Mouse (Mus musculus) forebrain, postnatal 0 days (tissue): ENCODE measurements at regions not wholly inside any gene's neighbourhood (a gene's known extent, or its start where the extent isn't known, plus 50 kb on each side); places are given as distances from the start of the nearest gene placed in this dataset.
A peak's percentile ranks its signal among the peaks of the same experiment; 100 is the strongest.

ENCODE experiments used
- ATAC-seq: fragments of 200-750 bp; cut with Nextera tagmentation; 2 replicates; pipeline ENCODE4 v1.8.0; 2017; ENCODE audit warnings: mild to moderate bottlenecking, moderate library complexity
- DNase-seq: peaks from one replicate; pipeline ENCODE4 v3.0.0-alpha.2; 2015
- H3K27ac ChIP-seq: fragments of 300-500 bp; sonication (generic); 2 replicates; pipeline ENCODE4 v1.5.1; 2014; ENCODE audit warnings: low read depth, mild to moderate bottlenecking, antibody characterized with exemption, low read length, moderate library complexity, mixed read lengths
- H3K27me3 ChIP-seq: fragments of 300-500 bp; sonication (generic); 2 replicates; pipeline ENCODE4 v1.6.1; 2014; ENCODE audit warnings: mild to moderate bottlenecking, low read length, mixed read lengths; ENCODE audit not compliant: insufficient read depth
- H3K36me3 ChIP-seq: fragments of 300-500 bp; sonication (generic); 2 replicates; pipeline ENCODE4 v1.6.1; 2014; ENCODE audit warnings: mild to moderate bottlenecking, moderate library complexity; ENCODE audit not compliant: insufficient read depth
- H3K4me1 ChIP-seq: fragments of 300-500 bp; sonication (generic); 2 replicates; pipeline ENCODE4 v1.6.1; 2014; ENCODE audit warnings: antibody characterized with exemption; ENCODE audit not compliant: insufficient read depth
- H3K4me2 ChIP-seq: fragments of 300-500 bp; sonication (generic); 2 replicates; pipeline ENCODE4 v1.6.1; 2014; ENCODE audit warnings: low read depth, mild to moderate bottlenecking, moderate library complexity
- H3K4me3 ChIP-seq: fragments of 300-500 bp; sonication (generic); 2 replicates; pipeline ENCODE4 v1.5.1; 2014; ENCODE audit warnings: low read depth, low read length, mixed read lengths
- H3K9ac ChIP-seq: fragments of 300-500 bp; sonication (generic); 2 replicates; pipeline ENCODE4 v1.6.1; 2014; ENCODE audit warnings: mild to moderate bottlenecking
- H3K9me3 ChIP-seq: fragments of 300-500 bp; sonication (generic); 2 replicates; pipeline ENCODE4 v1.6.1; 2016; ENCODE audit warnings: low read length
- CTCF ChIP-seq: sonication (generic); IDR thresholded peaks from 2 replicates; pipeline ENCODE4 v1.5.1; 2016; ENCODE audit warnings: antibody characterized with exemption, control low read depth, low read depth
- WGBS: fragments of 180-500 bp; shearing (Covaris S2); extraction: QIAGEN DNeasy Blood & Tissue Kit; methylation state at CpG from one replicate; pipeline ENCODE4 v1.1.7; 2014; 5-methylcytosine and 5-hydroxymethylcytosine counted together

- Histone ChIP-seq H3K36me3 (no peaks in the 10 kb centered on the region), H3K4me1 (no peaks in the 10 kb centered on the region), H3K27me3 (no peaks in the 10 kb centered on the region), H3K9ac (no peak overlapping the region), H3K27ac (no peak overlapping the region), H3K9me3 (no peaks in the 10 kb centered on the region), H3K4me3 (no peak overlapping the region), H3K4me2 (no peak overlapping the region)
- DNase-seq (no peak), ATAC-seq (no peak)
- TF ChIP-seq CTCF: no peak
- WGBS: 82% methylated on average over 12 of the region's 12 CpGs
Observed at GRCm38 (mm10) chr12:94155110-94155858, 1536.7 kb upstream of the Flrt2 start.

DNA sequence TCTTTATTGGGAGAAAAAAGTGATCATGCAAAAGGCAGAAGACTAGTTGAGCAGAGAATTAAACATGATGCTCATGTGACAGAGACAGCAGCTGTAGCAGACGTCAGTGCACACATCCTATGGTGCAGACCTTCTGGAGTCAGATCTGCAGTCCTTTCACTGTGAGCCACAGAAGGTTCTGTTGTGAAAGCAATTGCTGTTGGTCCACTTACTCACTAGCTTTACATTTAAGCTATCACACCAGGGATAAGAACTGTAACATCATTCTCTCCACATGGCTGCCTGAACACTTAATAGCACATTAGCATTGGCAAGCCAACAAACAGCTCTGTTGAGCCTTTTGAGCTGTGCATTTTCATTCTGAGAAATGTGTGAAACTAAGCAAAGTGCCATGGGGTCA lies 1509.7 kb upstream of the Flrt2 start:
- 18% methylated on average over 1 of the region's 1 CpGs for WGBS
- H3K36me3 ChIP-seq: no peaks in the 10 kb centered on the region
- no peak for ATAC-seq
- H3K4me1 ChIP-seq: no peaks in the 10 kb centered on the region
- no peak for DNase-seq
- H3K27me3 ChIP-seq: no peaks in the 10 kb centered on the region
- no peak overlapping the region for H3K4me2 ChIP-seq
- H3K9ac ChIP-seq: no peak overlapping the region
- TF ChIP-seq CTCF: no peak
- H3K4me3 ChIP-seq: no peak overlapping the region
- no peaks in the 10 kb centered on the region for H3K9me3 ChIP-seq
- H3K27ac ChIP-seq: no peak overlapping the region

GRCm38 (mm10) chr12:94190620-94191081 lies 1501.4 kb upstream of the Flrt2 start:
- 73% methylated on average over 4 of the region's 4 CpGs for WGBS
- Histone ChIP-seq H3K4me3 (no peak overlapping the region), H3K9me3 (no peaks in the 10 kb centered on the region), H3K36me3 (no peaks in the 10 kb centered on the region), H3K4me2 (no peak overlapping the region), H3K9ac (no peak overlapping the region), H3K27me3 (no peaks in the 10 kb centered on the region), H3K27ac (no peak overlapping the region), H3K4me1 (no peaks in the 10 kb centered on the region)
- no peak for ATAC-seq
- TF ChIP-seq CTCF: 0 out of 2 replicates have a peak, but pooled peaks have one; percentile 28
- DNase-seq: peak; percentile 3

GRCm38 (mm10) chr12:94217906-94218305 lies 1474.1 kb upstream of the Flrt2 start:
- 87% methylated on average over 4 of the region's 4 CpGs for WGBS
- TF ChIP-seq CTCF: no peak

DNA sequence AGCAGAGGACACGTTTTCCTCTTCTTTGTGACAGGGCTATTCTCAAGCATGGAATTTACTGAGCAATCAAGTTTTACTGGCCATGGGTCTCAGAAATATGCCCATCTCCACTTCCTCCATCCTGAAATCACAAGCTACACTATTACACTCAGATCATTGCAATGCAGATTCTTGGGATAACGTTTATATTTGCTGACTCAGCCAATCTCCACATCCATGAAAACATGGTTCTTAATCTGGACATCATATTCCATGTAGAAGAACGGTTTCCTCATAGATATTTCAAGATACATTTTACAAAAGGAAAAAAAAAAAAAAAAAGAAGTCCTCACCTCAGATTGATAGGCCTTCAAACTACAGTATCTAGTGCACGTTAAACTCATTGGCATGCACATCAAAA lies 1462.1 kb upstream of the Flrt2 start:
- H3K36me3 ChIP-seq: no peaks in the 10 kb centered on the region
- TF ChIP-seq CTCF: no peak
- H3K27ac ChIP-seq: no peak overlapping the region
- ATAC-seq: no peak
- H3K4me2 ChIP-seq: no peak overlapping the region
- H3K4me1 ChIP-seq: no peaks in the 10 kb centered on the region
- DNase-seq: no peak
- H3K9me3 ChIP-seq: no peaks in the 10 kb centered on the region
- 83% methylated on average over 4 of the region's 4 CpGs for WGBS
- no peak overlapping the region for H3K4me3 ChIP-seq
- H3K9ac ChIP-seq: no peak overlapping the region
- H3K27me3 ChIP-seq: no peaks in the 10 kb centered on the region

More at GRCm38 (mm10) chr12:94217906-94218305, 1474.1 kb upstream of the Flrt2 start:
- no peak for ATAC-seq
- Histone ChIP-seq H3K9ac (no peak overlapping the region), H3K36me3 (no peaks in the 10 kb centered on the region), H3K4me1 (no peaks in the 10 kb centered on the region), H3K4me2 (no peak overlapping the region), H3K4me3 (no peak overlapping the region), H3K9me3 (no peaks in the 10 kb centered on the region), H3K27ac (no peak overlapping the region), H3K27me3 (no peaks in the 10 kb centered on the region)
- DNase-seq: no peak

DNA sequence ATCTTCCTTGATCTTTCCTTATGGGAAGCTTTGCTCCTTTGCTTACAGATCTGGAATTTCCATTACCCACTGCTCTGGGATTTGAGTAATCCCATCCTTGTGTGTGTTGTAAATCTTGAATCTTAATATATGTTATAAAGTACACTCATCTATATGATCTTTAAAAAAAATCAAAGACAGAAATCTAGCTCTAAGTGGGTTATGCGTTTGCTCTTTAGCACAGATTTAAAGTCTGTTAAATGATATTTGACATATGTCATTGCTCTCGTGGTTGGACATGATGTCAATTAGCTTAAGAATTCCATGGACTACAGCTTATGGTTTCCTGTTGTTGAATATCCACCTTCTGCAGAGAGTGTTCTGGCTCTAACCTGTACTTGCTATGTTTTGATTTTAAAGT lies 1446.7 kb upstream of the Flrt2 start:
- Histone ChIP-seq H3K9me3 (no peaks in the 10 kb centered on the region), H3K27ac (no peak overlapping the region), H3K4me1 (no peaks in the 10 kb centered on the region), H3K4me2 (no peak overlapping the region), H3K4me3 (no peak overlapping the region), H3K27me3 (no peaks in the 10 kb centered on the region), H3K9ac (no peak overlapping the region), H3K36me3 (no peaks in the 10 kb centered on the region)
- ATAC-seq (no peak), DNase-seq (no peak)
- no peak for TF ChIP-seq CTCF
- 74% methylated on average over 2 of the region's 2 CpGs for WGBS

DNA sequence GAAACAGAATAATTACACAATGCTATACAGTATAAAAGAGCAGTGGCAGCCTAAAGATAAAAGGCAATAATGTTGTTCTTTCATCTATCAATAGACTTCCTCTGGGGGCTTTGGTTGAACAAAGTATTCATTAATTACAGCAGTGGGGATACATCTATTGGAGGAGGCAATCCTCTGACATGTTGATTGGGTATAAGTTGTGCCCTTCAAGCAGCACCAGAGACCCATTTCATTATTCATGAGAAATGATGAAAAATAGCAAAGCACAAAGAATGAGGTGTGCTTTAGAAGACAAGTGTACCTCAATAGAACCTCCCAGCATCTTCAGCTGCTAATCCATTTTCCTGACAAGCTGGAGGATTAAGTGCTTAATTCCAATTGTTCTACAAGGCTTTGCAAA lies 1444.7 kb upstream of the Flrt2 start:
- no peak for DNase-seq
- H3K36me3 ChIP-seq: no peaks in the 10 kb centered on the region
- no peaks in the 10 kb centered on the region for H3K27me3 ChIP-seq
- H3K27ac ChIP-seq: no peak overlapping the region
- H3K9me3 ChIP-seq: no peaks in the 10 kb centered on the region
- H3K4me2 ChIP-seq: no peak overlapping the region
- no peak for ATAC-seq
- H3K4me1 ChIP-seq: no peaks in the 10 kb centered on the region
- H3K9ac ChIP-seq: no peak overlapping the region
- H3K4me3 ChIP-seq: no peak overlapping the region
- no peak for TF ChIP-seq CTCF
